ENCODE assay signal across 8 mouse cellular contexts in genomic region chr11:79427638-79428037, GRCm38 (mm10).
DNase-seq lines count a peak whose midpoint lies in the region; ATAC-seq lines count a peak whose summit lies in the region.

No protein-coding gene starts in this region.

- H3K27ac ChIP-seq in liver, embryonic 12.5 days = no peak overlapping the region
- H3K27ac ChIP-seq in midbrain, embryonic 13.5 days = no peak overlapping the region

- H3K4me2 ChIP-seq in liver, embryonic 12.5 days = no peak overlapping the region
- no peak overlapping the region for H3K4me2 ChIP-seq in midbrain, embryonic 13.5 days (replicated peaks)

- peaks cover 4% of the 10 kb centered on the region; the same call in 1 of the 2 replicates for H3K36me3 ChIP-seq in liver, embryonic 12.5 days
- H3K36me3 ChIP-seq in midbrain, embryonic 13.5 days = peaks cover 8% of the 10 kb centered on the region; the same call in 1 of the 2 replicates

- no peak for DNase-seq in frontal cortex, postnatal 14 days (ENCODE audit: low spot score in 2 of 2)
- DNase-seq in liver (peak; percentile 7), R1 (ENCODE audit: low read depth, low spot score) (peak; percentile 94)
- DNase-seq in right cerebral cortex, postnatal 25 days = no peak

- no peak overlapping the region for H3K4me3 ChIP-seq in liver, embryonic 12.5 days
- H3K4me3 ChIP-seq in midbrain, embryonic 13.5 days (replicated peaks) = no peak overlapping the region

- no peaks in the 10 kb centered on the region for H3K27me3 ChIP-seq in liver, embryonic 12.5 days (replicated peaks)
- no peaks in the 10 kb centered on the region for H3K27me3 ChIP-seq in midbrain, embryonic 13.5 days

- H3K9me3 ChIP-seq in liver, embryonic 12.5 days (replicated peaks) = no peaks in the 10 kb centered on the region
- no peaks in the 10 kb centered on the region for H3K9me3 ChIP-seq in midbrain, embryonic 13.5 days

- ATAC-seq in frontal cortex, adult (ENCODE audit: low TSS enrichment) = peak; percentile 52; the same call in 1 of the 2 replicates
- ATAC-seq in liver, embryonic 12.5 days = no peak
- ATAC-seq in granulocyte monocyte progenitor cell, adult 5-6 weeks (replicated peaks; ENCODE audit: poor library complexity, severe bottlenecking) = peak; percentile 42; the same call in 1 of the 2 replicates
- ATAC-seq in midbrain, embryonic 13.5 days = 0 out of 2 replicates have a peak, but pooled peaks have one; percentile 27

- 5% methylated on average over 2 of the region's 2 CpGs for WGBS in liver, embryonic 12.5 days (ENCODE audit: insufficient replicate concordance)
- WGBS in midbrain, embryonic 13.5 days = 0% methylated on average over 2 of the region's 2 CpGs

- H3K9ac ChIP-seq in liver, embryonic 12.5 days = no peak overlapping the region
- no peak overlapping the region for H3K9ac ChIP-seq in midbrain, embryonic 13.5 days (replicated peaks)

- 0 out of 2 replicates have a peak, but pooled peaks cover 4% of the 10 kb centered on the region for H3K4me1 ChIP-seq in liver, embryonic 12.5 days
- H3K4me1 ChIP-seq in midbrain, embryonic 13.5 days (replicated peaks) = 0 out of 2 replicates have a peak, but pooled peaks cover 6% of the 10 kb centered on the region

Comparison
In these comparisons a context has a peak if more than half of its experiments do, and no peak if none do; other contexts are left out.
1. DNase-seq: peak in liver (single experiment) and R1 (single experiment); none in frontal cortex, postnatal 14 days (0 of 2) and right cerebral cortex, postnatal 25 days (single experiment).